Mouse (Mus musculus): ENCODE results near the gene Amotl1.
A peak's percentile ranks its signal among the peaks of the same experiment; 100 is the strongest.

Gene Amotl1

DNA sequence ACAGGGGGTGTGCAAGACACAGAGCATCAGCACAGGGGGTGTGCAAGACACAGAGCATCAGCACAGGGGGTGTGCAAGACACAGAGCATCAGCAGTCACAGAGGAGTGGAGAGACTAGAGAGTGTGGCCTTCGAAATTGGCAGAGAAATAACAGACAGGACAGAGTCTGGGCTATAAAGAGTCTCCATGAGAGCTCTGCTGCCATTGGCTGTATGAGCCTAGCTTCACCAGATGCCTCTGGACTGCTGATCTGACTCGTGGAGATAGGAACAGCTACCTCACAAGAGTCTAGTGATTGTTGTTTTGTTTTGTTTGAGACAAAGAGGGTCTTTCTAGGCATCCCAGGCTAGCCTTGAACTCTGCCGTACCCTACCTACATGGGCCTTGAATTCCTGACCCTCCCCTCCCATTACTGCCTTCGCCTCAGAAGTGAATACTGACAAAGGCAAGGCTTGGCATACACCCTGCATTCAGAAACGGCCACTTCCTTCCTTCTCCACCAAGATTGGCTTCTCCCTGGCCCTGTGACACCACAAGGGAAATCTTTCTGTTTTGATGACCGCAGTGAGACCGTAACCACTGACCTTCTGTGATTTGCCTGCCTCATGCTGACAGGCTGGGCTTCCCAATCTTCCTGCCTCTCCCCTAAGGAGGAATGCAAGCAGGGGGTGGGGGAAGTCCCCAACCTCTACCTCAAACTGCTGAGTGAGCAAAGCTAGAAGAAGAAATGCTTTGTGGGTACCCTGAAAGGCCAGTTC lies 3.4 kb downstream of the Amotl1 start:
- DNase-seq (ENCODE audit: low read depth, low spot score) = peak; percentile 3

- DNase-seq (ENCODE audit: low read depth, low spot score) = no peak
Measured at GRCm38 (mm10) chr9:14636244-14636643, 8.6 kb downstream of the Amotl1 start.

GRCm38 (mm10) chr9:14635551-14635950 lies 9.3 kb downstream of the Amotl1 start:
- no peak for DNase-seq (ENCODE audit: low read depth, low spot score)

GRCm38 (mm10) chr9:14634155-14634554 lies 10.7 kb downstream of the Amotl1 start:
- no peak for DNase-seq (ENCODE audit: low read depth, low spot score)

- DNase-seq (ENCODE audit: low read depth, low spot score) = no peak
Measured at GRCm38 (mm10) chr9:14632365-14633163, 12.3 kb downstream of the Amotl1 start.

DNA sequence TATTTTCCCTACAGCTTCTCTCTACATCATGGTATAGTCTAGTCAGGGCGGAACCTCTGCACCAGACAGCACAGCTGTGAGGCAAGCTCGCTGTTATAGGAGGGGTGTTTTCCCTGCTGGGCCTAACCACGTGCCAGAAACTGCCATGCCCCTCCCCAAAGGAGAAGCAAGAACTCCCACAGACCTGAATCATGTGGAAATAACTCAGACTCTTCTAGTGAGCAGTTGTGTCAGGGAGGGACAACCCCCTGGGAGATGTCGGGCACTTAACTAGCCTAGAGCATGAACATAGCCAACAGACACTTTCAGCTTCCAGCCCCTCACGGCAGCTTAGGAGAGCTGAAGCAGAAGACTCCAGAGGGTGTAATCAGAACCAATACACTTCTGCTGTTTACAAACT lies 13.1 kb downstream of the Amotl1 start:
- DNase-seq (ENCODE audit: low read depth, low spot score) = no peak

- DNase-seq (ENCODE audit: low read depth, low spot score) = no peak
Measured at GRCm38 (mm10) chr9:14627525-14627924, 17.3 kb downstream of the Amotl1 start.

DNA sequence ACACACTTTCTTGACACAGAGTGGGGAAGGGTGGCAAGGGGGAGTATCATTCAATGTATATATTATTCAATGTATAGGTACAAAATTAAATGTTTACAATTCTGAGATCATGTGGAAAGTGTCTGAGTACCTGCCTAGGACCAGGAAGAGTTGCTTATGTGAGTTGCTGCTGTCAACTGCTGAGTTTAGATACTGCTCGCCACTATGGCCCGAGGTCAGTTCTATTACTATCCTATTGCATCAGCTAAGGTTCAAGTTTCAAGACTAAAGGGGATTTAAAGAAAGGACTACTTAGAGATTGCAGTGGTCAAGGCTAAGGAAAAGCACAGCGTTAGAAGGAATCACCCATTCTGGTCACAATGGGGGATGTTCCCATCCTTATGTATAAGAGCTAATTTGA lies 18.9 kb downstream of the Amotl1 start:
- no peak for DNase-seq (ENCODE audit: low read depth, low spot score)

DNA sequence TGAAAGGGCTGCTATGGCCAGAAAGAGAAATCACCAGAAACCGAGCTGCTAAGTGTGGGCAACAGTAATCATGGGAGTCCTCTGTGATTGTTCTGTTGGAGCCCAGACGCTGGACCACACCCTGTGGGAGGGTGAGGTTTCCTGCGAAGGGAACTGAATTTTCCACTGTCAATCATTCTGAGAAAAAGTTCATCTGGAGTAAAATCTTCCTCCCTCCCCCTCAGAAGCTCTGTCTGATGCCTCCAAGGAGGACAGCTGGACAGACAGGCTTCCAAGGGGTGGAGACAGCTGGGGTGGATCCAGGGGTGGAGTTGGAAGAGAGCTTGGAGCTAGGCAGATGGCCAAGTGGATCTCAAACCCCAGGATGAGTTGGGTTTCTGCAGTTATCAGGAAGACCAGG lies 19.8 kb downstream of the Amotl1 start:
- no peak for DNase-seq (ENCODE audit: low read depth, low spot score)

DNA sequence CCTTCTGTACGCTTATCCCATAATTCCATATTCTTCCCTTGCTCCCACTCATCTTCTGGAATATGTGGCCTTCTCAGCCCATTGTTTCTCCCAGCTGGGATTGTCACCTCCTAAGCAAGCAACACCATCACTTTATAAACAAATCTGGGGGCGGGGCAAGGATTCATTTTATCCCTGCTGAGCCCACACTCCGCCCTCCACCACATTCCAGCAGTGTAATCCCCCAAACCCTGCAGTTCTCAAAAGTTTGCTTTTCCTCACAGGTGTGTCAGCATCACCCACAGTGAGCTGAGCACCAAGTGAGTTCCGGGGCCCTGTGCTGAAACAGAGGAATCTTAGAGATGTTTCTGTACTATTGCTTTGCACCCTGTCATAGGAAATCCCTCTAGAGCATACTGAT lies 20.9 kb downstream of the Amotl1 start:
- no peak for DNase-seq (ENCODE audit: low read depth, low spot score)

GRCm38 (mm10) chr9:14623250-14623649 lies 21.6 kb downstream of the Amotl1 start:
- DNase-seq (ENCODE audit: low read depth, low spot score) = no peak

DNA sequence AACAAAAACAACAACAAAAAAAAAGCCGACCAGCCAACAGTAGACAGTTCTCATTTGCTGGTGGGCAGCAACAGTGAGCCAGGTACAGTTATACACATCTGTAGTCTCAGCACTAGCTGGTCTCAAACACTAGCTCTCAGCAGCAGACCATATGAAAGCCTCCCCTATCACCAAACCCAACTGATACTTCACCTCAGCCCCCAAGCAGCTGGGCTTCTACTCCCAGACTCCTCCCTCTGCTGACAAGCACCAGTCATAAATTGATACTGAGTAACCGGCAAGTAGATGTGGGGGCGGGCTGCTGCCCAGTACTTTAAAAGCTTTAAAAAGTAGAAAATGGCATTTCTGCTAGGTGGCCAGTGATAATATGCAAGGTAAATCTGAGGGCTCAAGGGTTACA lies 22.0 kb downstream of the Amotl1 start:
- DNase-seq (ENCODE audit: low read depth, low spot score) = no peak

GRCm38 (mm10) chr9:14620107-14620506 lies 24.7 kb downstream of the Amotl1 start:
- no peak for DNase-seq (ENCODE audit: low read depth, low spot score)

GRCm38 (mm10) chr9:14614931-14615880 lies 29.6 kb downstream of the Amotl1 start:
- DNase-seq (ENCODE audit: low read depth, low spot score) = no peak

GRCm38 (mm10) chr9:14614205-14614930 lies 30.5 kb downstream of the Amotl1 start:
- no peak for DNase-seq (ENCODE audit: low read depth, low spot score)

- DNase-seq (ENCODE audit: low read depth, low spot score) = no peak
Measured at GRCm38 (mm10) chr9:14613308-14614204, 31.3 kb downstream of the Amotl1 start.

- DNase-seq (ENCODE audit: low read depth, low spot score) = no peak
Measured at GRCm38 (mm10) chr9:14612588-14612987, 32.3 kb downstream of the Amotl1 start.

DNA sequence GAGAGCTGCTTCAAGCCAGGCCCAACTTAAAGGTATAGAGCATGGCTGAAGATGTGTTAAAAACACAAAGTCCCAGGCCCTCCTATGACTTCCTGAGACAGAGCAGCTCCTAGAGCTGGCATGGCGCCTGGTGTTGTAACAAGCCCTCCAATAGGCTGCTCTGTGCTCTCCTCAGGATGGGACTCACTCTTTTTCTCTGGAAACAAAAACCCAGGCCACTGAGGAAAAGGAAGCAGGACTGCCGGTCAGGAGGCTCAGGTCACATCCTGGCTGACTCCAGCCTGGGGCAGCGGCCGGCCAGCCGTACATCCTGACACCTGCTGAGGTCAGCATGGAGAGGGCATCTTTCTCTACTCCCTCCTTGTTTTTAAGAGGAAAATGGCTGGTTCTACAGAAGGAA lies 36.3 kb downstream of the Amotl1 start:
- DNase-seq (ENCODE audit: low read depth, low spot score) = no peak

DNA sequence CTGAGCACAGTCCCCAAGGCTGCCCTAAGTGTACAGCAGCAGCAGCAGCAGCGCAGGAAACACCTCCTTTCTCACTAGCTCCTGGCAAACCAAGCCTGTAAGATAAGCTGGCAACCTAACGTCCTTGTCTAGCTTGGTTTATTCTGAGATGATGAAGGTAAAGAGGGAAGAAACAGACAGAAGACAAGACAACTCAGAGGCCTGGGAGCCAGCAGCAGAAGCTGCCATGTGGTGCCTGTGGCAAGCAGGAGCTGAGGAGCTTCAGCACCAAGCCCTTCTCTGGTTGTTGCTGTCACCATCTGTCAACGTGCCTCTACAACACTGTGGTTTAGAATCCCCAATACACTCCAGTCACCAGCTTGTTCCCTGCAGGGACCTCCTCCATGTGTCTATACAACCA lies 37.4 kb downstream of the Amotl1 start:
- no peak for DNase-seq (ENCODE audit: low read depth, low spot score)

DNA sequence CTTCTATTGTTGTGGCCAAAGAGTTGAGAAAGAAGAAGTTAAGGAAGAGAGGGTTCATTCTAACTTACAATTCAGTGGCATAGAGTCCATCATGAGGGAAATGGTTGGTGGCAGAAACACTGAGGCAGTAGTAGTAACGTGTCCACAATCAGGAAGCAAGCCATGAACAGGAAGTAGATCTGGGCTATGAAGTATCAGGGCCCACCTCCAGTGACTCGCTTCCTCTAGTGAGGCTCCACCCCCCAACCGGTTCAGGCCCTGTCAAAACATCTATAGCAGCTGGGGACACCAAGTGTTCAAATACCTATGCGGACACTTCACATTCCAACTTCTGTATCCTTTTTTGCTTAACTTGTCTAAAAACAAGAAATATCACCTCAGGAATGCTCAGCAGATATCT lies 38.9 kb downstream of the Amotl1 start:
- DNase-seq (ENCODE audit: low read depth, low spot score) = no peak
